Mouse (Mus musculus) urinary bladder, postnatal 14 days (tissue): ENCODE results near the gene Gcgr.
A peak's percentile ranks its signal among the peaks of the same experiment; 100 is the strongest.
"Not testable (repeated sequence)": the region's sequence is repeated elsewhere in the genome, so short reads cannot be mapped to it uniquely, and the experiment has no call there.

Experiments
- DNase-seq: peaks from one replicate; pipeline ENCODE4 v3.0.0; 2021; ENCODE audit warnings: low spot score

The Gcgr gene

DNA sequence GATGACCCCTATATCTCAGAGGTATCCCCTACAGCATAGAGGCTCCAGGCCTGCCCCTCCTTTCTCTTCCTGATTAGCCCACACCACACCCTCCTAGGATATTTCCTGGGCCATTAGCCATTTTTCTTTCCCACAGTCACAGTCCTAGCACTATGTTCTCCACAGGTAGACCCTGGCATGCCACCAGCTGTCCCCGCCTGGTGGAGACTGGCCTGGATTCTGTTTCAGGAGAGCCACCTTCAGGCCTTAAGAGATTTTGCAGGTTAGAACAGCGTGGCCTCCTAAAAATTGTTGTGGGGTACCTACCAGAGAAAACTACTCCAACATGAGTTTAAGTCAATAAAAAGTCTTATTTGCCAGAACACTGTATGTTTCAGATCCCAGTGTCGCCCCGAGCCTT lies 23.6 kb upstream of the Gcgr start:
- no peak for DNase-seq

DNA sequence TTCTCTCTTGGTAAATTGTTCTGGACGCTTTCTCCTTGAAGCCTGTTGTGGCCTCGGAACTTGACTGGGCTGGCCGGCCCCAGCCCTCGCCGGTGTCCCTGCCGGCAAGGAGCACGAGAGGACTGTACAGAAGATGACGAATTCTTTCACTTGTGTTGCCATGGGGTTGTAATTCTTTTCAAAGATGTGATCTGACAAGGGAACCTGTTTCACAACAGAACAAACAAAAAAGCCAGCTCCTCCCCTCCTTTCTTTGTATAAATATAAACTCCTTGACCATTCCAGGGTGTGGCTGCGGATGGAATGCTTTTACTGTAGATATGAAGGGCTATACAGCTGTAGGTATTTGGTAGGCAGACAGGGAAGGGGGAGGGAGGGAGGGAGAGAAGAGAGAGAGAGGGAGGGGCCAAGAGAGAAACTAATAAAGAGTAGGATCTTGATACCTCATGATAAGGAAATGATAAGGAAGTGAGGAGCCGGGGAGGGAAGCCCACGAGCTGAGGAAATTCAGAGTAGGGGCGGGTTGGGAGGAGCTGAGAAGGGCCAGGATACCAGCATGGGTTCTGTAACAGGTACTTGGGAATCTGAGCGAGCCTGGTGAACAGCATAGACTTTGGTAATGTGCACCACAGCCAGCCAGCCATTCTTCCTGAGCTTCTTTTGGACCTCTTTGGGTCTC lies 22.7 kb upstream of the Gcgr start:
- peak; percentile 44 for DNase-seq

DNA sequence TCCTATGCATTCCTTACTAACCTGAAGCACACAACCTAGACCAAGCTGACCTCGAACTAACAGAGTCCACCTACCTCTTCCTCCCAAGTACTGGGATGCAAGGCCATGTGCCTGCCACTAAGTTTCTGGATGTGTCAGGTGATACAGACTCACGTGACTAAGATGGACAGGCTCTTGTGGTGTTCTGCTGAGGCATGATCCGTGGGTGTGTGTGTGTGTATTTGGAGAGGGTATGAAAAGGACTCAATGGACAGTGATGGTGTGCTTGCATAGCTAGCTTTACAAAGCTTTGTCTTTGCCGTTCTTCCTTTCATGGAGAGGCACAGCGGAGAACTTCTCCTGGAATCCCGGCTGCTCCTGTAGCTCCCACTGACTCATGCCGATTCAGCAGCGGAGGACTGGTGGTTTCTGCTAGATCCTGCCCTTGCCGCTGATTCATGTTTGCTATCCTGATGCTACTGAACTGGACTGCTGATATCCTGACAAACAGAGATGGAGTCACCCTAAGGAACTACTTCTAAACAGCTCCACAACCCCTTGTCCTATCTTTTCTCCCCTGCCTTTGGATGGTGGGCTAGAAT lies 22.1 kb upstream of the Gcgr start:
- no peak for DNase-seq

DNA sequence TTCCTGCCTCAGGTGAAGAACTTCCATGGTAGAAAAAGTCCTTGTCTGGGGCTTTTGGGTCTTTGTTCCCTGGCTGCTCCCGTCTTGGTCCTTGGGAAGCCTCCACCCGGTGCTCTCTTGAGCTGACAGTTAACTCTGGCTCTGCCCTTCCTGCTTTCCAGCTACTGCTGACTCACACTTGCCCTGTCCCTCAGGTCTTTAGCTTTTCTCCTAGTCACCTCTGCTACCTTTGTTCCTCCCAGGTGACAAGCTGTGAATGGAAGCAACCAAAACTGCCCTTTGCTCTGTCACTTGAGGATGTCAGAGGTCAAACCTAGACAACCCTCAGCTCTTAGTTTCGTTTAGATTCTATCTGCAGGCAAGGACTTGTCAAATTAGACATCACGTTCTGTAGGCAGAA lies 20.6 kb upstream of the Gcgr start:
- DNase-seq: no peak

DNA sequence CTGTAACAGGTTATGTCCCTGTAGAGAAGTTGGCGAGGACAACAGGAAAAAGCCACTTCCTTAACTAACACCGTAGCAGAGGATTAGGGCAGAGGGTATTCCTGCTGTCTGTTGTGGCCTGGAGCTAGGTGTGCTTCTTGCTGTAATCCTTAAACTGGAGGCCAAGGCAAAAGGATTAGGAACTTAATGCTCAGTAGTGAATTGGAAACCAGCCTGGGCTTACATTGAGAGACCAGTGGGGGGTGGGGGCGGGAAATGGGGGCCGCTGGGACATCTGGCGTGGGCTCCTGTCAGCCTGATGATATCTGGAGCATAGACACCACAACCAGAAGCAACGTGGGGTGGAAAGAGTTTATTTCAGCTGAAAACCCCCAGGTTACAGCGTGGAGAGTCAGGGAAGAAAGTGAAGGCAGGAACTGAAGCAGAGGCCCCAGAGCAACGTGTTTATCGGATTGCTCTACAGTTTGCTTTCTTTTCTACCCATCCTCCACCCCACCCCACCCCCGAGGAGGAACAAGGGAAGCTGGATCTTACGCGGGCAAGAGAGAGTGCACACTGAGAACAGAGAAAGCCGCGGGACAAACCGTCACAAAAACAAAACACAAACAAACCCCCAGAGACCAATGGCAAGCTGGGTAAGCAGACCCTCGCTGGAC lies 20.0 kb upstream of the Gcgr start:
- no peak for DNase-seq

DNA sequence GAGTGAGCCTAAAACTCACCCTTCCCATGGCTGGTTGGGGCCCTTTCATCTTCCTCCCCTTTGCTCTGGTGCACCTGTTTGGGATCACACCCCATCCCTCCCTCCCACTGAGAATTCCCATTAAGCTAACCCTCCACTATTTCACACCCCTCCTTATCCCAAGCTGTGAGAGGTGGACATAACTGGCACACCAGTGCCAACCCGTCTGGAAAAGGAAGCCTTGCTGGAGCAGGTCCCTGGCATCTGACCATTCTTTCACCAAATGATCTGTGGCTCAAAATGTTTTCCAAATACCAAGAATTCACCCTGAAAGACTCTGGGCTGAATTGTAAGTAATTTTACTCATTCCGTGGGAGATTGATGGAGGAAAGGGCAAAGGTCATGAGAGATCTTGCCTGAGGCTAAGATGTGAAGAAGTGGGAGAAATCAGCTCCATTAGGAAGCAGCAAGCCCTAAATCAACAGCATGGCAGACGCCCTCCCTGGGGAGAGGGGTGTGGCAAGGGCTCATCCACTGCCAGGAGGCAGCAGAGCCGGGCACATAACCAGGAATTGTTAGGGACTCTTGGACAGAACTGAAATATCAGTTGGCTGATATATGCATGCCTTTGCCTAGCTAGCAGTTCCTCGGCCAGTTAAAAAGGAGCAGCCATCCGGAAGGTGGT lies 17.6 kb upstream of the Gcgr start:
- no peak for DNase-seq

DNA sequence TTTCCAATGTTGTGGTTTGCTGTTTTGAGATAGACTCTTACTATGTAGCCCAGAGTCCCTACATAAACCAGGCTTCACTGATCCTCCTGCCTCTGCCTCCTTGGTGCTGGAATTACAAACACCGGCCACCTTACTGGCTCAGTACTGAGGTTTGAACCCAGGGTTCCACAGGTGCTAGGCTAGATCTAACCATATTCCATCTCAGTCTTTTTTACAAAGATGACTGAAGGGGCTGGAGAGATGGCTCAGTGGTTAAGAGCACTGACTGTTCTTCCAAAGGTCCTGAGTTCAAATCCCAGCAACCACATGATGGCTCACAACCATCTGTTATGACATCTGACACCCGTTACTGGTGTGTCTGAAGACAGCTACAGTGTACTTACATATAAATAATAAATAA lies 16.2 kb upstream of the Gcgr start:
- not testable (repeated sequence) for DNase-seq

DNA sequence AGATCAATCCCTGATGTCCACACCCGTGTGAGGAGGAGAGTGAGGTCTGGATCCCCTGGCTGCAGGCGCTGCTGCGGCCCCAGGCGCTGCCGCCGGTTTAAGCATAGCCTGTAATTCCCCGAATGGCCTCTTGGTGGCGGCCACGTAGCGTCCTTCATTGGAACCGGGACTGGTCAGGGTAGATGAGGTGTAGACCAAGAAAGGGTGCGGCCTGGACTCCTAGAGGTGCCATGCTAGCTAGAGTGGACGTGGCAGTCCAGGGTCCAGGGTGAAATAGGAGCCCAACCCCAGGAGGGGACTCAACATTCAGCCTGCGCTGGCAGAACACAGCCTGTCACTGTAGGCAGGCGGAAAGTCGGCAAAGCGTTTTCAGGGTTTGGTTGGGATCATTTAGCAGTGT lies 14.9 kb upstream of the Gcgr start:
- DNase-seq: peak; percentile 93

DNA sequence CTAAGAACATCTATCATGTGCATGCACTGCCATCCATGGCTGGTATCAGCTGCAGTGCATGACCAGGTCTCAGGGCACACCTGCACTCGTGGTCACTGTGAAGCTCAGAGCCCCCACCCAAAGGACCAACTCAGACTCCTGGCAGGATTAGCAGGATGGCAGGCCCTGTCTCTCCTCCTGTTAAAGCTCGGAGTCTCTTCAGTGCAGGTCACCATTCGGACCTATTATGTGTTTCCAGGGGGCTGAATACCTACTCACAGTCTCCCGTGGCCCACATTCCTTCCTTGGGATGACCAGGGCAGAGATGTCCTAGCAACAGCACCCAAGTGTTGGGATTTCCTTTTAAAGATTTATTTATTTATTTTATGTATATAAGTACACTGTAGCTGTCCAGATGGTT lies 13.4 kb upstream of the Gcgr start:
- DNase-seq: no peak

DNA sequence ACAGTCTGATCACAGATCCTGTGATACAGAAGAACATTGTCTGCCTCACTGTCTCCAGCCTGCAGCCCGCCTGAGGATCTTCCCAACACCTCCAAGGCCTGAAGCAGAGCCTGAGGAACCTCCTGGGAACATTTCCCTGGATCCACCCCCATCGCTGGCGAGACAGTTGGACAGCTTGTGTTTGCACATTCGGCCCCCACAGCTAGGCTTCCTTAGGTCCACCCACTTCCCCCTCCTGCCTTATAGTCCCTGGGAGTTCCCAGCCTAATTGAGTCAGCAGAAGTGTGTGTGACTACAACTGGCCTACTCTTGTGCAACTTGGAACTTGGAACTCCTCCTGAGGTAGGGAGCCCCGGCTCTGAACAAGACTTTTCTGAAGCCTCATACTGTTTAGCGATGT lies 12.5 kb upstream of the Gcgr start:
- peak; percentile 61 for DNase-seq

DNA sequence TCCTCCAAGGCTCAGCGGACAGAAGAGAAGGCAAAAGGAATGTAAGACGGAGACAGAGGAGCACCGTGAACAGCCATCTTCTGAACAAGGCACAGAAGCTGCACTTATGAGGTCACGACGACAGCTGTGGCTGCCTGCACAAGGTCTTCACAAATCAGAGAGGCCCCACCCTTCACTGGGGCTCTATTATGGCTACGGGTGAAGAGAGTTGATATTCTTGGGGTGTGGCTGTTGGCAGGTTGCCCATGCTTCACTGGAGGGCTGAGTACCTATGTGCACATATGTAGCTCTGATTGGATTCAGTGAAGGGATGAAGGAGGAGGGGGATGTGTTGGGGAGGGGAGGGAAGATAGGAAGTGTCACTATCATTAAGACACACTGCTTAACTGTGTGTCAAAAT lies 11.9 kb upstream of the Gcgr start:
- DNase-seq: no peak

DNA sequence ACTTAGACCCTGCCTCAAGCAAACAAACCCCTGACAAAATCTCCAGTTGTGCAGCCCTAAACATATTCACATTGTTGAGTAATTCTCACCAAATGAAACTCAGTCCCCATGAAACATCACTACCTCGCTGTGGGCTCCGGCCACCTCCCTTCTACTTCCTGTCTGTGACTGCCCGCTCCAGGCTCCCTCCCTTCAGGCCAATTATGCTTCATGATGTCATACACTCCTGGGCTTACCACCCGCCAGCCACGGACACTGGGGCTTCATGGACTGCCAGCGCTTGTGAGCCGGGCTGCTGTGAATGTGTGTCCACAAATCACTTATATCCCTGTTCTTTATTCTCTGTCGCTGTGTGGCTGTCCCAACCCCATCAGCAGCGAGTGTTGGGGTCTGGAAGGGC lies 10.8 kb upstream of the Gcgr start:
- DNase-seq: peak; percentile 39

DNA sequence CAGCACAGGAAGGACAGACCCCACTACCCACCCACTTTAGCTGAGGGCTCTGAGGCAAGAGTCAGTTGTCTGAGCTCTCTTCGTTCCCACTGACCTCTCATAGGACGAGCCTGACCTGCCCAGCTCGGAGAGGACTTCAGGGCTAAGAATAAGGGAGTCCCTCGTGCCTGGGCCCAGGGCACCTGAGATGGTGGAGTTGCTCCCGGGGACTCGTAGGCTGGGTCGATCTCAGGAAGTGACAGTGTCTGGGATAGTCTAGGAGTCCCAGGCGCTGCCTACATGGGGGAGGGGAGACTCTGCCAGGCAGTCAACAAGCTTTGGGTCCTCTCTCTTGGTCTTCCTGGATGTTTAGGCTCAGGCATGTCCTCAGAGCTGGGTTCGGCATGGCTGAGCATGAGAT lies 10.0 kb upstream of the Gcgr start:
- DNase-seq: no peak

DNA sequence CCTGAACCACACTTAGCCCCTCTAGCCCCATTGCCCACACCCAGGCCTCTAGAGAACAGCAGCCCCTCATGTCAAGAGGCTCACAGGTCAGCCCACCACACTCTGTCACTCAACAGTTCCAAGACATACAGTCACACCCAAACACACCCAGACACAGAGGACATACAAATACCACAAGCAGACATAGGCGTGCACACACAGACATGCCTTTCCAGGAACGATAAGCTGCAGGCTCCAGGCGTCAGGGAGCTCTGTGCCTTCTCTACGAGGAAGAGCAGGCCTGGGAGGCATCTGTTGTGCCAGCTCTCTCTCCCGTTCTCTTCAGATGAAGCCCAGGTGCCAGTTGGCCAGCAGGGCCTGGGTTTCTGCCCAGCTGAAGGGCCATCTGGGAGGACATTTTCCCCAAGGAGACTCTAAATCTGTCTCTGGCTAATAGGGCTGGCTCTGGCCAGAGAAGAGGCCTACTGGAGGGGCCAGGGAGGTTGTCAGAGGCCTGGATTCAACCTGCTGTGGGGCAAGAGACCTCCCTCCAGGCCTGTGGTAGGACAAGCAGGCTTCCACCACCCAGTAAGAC lies 9.4 kb upstream of the Gcgr start:
- DNase-seq: no peak

DNA sequence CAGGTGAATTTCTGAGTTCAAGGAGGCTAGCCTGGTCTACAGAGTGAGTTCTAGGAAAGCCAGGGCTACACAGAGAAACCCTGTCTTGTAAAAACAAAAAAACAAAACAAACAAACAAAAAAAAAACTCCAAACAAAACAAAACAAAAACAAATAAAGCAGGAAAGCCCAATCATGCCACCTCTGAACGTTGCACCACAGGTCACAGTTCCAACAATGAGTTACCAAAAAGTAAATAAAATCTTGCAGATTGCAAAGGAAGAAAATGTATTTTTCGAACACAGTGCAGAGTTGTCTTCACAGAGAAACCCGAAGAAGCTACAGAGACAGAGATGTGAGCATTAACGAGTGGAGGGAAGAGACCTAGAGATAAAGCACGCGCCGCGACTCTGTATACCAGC lies 7.9 kb upstream of the Gcgr start:
- no peak for DNase-seq

DNA sequence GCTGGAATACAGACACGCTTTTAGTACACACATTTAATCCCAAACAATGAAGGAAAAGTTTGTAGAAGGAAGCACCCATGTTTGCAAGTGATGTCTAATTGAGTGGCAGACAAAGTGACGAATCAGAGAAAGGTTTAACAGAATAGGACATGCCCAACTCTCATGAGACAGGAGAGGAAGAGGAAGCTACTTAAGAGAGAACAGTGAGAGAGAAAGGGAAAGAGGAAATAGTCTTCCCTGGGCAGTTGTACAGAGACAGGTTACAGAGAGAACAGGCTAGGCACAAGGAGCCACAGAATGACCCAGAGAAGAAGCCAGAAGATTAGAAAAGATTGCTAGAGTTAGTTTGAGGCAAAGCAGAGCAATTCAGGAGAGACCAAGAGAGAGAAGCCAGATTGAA lies 4.5 kb upstream of the Gcgr start:
- DNase-seq: no peak

DNA sequence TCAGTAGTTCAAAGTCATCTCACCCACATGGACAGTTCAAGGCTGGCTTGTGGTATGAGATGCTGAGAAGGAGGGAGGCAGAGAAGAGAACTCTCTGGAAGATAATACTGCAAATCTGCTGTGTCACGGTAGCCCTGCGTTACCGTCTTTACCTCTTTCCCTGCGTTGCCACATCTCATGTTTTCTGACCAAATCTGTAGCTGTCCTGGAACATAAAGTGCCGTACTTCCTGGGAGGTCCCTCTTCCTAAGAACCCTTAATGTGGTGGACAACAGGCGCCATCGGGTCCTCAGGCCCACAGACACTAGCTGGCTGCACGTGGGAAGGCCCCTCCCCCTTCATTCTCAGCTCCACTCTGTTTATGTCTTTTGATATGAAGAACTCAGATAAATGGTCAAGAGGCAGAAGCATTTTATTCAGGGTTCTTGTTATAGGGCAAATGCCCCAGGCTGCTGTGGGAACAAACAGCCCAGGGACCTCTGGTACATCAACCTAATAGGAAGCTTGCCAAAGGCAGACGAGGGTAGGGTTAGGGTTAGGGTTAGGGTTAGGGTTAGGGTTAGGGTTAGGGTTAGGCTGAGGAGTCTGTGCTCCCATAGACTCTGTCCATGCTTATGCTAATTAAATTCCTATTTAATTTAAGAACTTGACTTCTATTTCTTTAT lies 2.7 kb upstream of the Gcgr start:
- DNase-seq: no peak

DNA sequence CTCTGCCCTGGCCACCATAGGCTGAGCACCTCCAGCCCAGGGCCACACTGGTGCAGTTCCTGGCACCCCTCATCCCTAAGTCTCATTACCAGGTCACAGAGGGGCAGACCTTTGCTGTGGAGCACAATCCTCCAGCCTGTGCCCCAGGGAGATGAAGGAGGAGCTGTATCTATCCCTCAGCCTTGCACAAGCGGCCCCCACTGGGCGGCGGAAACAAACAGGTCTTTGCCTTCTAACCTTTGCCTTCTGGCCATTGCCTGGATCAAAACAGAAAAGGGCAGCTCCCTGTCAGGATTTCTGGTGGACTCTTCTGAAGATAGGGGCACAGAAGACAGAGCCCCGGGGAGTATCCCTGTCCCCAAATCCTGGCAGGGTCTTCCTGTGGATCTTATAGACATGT lies 1.6 kb upstream of the Gcgr start:
- DNase-seq: no peak

DNA sequence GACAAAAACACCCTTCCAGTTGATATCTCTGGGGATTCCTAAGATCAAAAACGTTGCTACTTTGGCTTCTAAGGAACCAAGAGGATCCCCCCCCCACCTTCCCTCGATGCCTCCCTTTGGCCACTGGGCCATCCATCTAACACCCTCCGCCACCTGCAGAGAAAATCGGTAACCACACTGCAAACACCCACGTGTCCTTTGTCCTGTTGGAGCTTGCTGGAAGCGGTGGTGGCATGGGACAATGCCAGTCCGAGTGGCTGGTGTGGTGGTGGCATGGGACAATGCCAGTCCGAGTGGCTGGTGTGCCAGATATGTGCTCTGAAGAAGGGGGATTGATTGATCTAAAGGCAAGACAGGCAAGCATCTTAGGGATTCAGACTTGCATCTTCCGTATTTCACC lies 1.1 kb downstream of the Gcgr start:
- no peak for DNase-seq

DNA sequence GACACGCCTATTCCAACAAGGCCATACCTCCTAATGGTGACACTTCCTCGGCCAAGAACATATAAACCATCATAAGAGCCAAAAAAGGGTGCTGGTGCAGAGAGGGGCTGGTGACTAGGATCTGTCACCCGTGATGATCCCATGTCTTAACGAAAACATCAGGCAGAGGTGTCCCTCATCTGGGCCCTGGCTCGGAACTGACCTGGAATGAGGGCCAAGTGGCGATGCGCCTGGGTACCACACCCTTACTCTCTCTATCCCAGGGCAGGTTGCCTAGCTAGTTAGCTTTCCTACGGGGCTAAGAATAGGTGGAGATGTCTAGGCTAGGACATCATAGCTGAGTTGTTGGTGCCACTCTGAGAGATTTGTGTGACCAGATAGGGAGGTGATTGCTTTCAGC lies 3.6 kb downstream of the Gcgr start:
- DNase-seq: no peak

DNA sequence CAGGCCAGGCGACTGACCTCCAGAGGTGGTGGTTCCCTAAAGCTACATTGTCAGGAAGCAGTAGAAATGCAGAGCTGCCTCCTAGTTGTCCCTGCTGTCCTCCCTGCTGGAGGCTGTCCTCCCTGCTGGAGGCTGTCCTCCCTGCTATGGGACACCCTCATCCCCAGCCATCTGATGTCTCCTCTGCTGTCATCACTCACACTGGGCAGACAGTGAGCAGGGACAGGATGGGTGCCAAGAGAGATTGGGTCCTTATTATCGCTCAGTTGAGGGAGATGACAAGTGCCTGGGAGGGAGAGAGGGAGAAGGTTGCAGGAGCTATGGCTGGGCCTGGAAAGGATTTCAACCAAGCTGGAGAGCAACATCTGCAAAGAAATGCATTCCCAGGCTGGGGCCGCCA lies 4.6 kb downstream of the Gcgr start:
- DNase-seq: no peak

DNA sequence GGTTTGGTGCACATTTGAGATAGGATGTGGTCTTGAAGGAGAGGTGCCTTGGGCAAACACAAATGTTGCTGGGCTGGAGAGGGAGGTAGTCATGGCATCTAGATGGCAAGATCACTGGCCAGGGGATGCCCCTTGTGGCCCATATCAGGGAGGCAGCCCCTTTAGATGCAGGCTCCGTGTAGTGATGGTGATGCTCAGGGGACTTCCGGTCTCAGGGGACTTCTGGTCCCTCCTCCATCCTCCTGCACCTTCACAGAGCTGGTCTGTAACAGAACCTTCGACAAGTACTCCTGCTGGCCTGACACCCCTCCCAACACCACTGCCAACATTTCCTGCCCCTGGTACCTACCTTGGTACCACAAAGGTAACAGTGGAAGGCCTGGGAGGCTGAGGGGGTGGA lies 5.3 kb downstream of the Gcgr start:
- no peak for DNase-seq
